Mouse (Mus musculus): ENCODE results near the gene Ormdl2. TPM values are rescaled to one million over a fixed set of nuclear protein-coding genes. Genes with fewer than 3 reads are reported as not detected.

The Ormdl2 gene
- polyA plus RNA-seq, 1 experiment from 2014 or later: 23.5 TPM

- peak overlapping the region; percentile 67 for H3K4me2 ChIP-seq
- no peak for ATAC-seq (ENCODE audit: low FRiP score)
- peaks cover 11% of the 10 kb centered on the region; the same call in 1 of the 2 replicates for H3K36me3 ChIP-seq
- 20% methylated on average over 6 of the region's 6 CpGs for WGBS
- H3K9me3 ChIP-seq (replicated peaks): no peaks in the 10 kb centered on the region
- H3K4me3 ChIP-seq (replicated peaks): peak overlapping the region; percentile 86
- H3K27me3 ChIP-seq (replicated peaks): no peaks in the 10 kb centered on the region
- peak overlapping the region; percentile 91 for H3K9ac ChIP-seq (replicated peaks)
- peaks cover 47% of the 10 kb centered on the region for H3K4me1 ChIP-seq
- H3K27ac ChIP-seq (replicated peaks): peak overlapping the region; percentile 98
These were observed 18.1 kb downstream of the Ormdl2 start for GRCm38 (mm10) chr10:128803361-128803760.

GRCm38 (mm10) chr10:128802956-128803355 is 18.5 kb downstream of the Ormdl2 start:
- Histone ChIP-seq H3K9me3 (replicated peaks) (no peaks in the 10 kb centered on the region), H3K4me1 (peaks cover 43% of the 10 kb centered on the region), H3K27me3 (replicated peaks) (no peaks in the 10 kb centered on the region), H3K27ac (replicated peaks) (peak overlapping the region; percentile 98; the same call in 1 of the 2 replicates), H3K36me3 (peaks cover 15% of the 10 kb centered on the region; the same call in 1 of the 2 replicates), H3K9ac (replicated peaks) (peak overlapping the region; percentile 91), H3K4me2 (peak overlapping the region; percentile 67), H3K4me3 (replicated peaks) (peak overlapping the region; percentile 86)
- no peak for ATAC-seq (ENCODE audit: low FRiP score)
- 66% methylated on average over 4 of the region's 4 CpGs for WGBS

- ATAC-seq (ENCODE audit: low FRiP score): no peak
- H3K27ac ChIP-seq (replicated peaks): no peak overlapping the region
- peak overlapping the region; percentile 38; the same call in 1 of the 2 replicates for H3K9ac ChIP-seq (replicated peaks)
- peaks cover 15% of the 10 kb centered on the region; the same call in 1 of the 2 replicates for H3K36me3 ChIP-seq
- H3K4me1 ChIP-seq: peaks cover 34% of the 10 kb centered on the region
- no peaks in the 10 kb centered on the region for H3K9me3 ChIP-seq (replicated peaks)
- H3K4me3 ChIP-seq (replicated peaks): no peak overlapping the region
- no peak overlapping the region; the same call in 1 of the 2 replicates for H3K4me2 ChIP-seq
- no peaks in the 10 kb centered on the region for H3K27me3 ChIP-seq (replicated peaks)
- 89% methylated on average over 16 of the region's 16 CpGs for WGBS
These were observed 19.4 kb downstream of the Ormdl2 start for GRCm38 (mm10) chr10:128801981-128802495.

GRCm38 (mm10) chr10:128798676-128799075 is 22.8 kb downstream of the Ormdl2 start:
- ATAC-seq (ENCODE audit: low FRiP score): no peak
- no peak overlapping the region for H3K27ac ChIP-seq (replicated peaks)
- H3K36me3 ChIP-seq: peaks cover 15% of the 10 kb centered on the region; the same call in 1 of the 2 replicates
- H3K4me3 ChIP-seq (replicated peaks): no peak overlapping the region
- H3K9me3 ChIP-seq (replicated peaks): no peaks in the 10 kb centered on the region
- H3K4me2 ChIP-seq: no peak overlapping the region
- peaks cover 19% of the 10 kb centered on the region for H3K4me1 ChIP-seq
- 95% methylated on average over 8 of the region's 8 CpGs for WGBS
- H3K9ac ChIP-seq (replicated peaks): no peak overlapping the region
- no peaks in the 10 kb centered on the region for H3K27me3 ChIP-seq (replicated peaks)

GRCm38 (mm10) chr10:128795581-128795980 is 25.9 kb downstream of the Ormdl2 start:
- H3K36me3 ChIP-seq: peaks cover 8% of the 10 kb centered on the region; the same call in 1 of the 2 replicates
- ATAC-seq (ENCODE audit: low FRiP score): no peak
- WGBS: 89% methylated on average over 3 of the region's 3 CpGs
- no peak overlapping the region for H3K4me3 ChIP-seq (replicated peaks)
- no peaks in the 10 kb centered on the region for H3K4me1 ChIP-seq
- H3K27ac ChIP-seq (replicated peaks): no peak overlapping the region
- no peaks in the 10 kb centered on the region for H3K9me3 ChIP-seq (replicated peaks)
- no peak overlapping the region for H3K4me2 ChIP-seq
- H3K9ac ChIP-seq (replicated peaks): no peak overlapping the region
- H3K27me3 ChIP-seq (replicated peaks): no peaks in the 10 kb centered on the region

GRCm38 (mm10) chr10:128794391-128794790 is 27.1 kb downstream of the Ormdl2 start:
- Histone ChIP-seq H3K4me3 (replicated peaks) (no peak overlapping the region), H3K36me3 (0 out of 2 replicates have a peak, but pooled peaks cover 4% of the 10 kb centered on the region), H3K9ac (replicated peaks) (no peak overlapping the region), H3K4me1 (no peaks in the 10 kb centered on the region), H3K9me3 (replicated peaks) (no peaks in the 10 kb centered on the region), H3K27ac (replicated peaks) (no peak overlapping the region), H3K27me3 (replicated peaks) (no peaks in the 10 kb centered on the region), H3K4me2 (no peak overlapping the region)
- ATAC-seq (ENCODE audit: low FRiP score): no peak
- 93% methylated on average over 5 of the region's 5 CpGs for WGBS

- Histone ChIP-seq H3K4me2 (no peak overlapping the region), H3K9ac (replicated peaks) (no peak overlapping the region), H3K9me3 (replicated peaks) (no peaks in the 10 kb centered on the region), H3K4me3 (replicated peaks) (no peak overlapping the region), H3K4me1 (no peaks in the 10 kb centered on the region), H3K27ac (replicated peaks) (no peak overlapping the region), H3K36me3 (0 out of 2 replicates have a peak, but pooled peaks cover 3% of the 10 kb centered on the region), H3K27me3 (replicated peaks) (no peaks in the 10 kb centered on the region)
- 91% methylated on average over 1 of the region's 1 CpGs for WGBS
- no peak for ATAC-seq (ENCODE audit: low FRiP score)
These were observed 28.2 kb downstream of the Ormdl2 start for GRCm38 (mm10) chr10:128793258-128793657.

- Histone ChIP-seq H3K27me3 (replicated peaks) (no peaks in the 10 kb centered on the region), H3K9ac (replicated peaks) (no peak overlapping the region), H3K4me1 (no peaks in the 10 kb centered on the region), H3K36me3 (no peaks in the 10 kb centered on the region), H3K9me3 (replicated peaks) (no peaks in the 10 kb centered on the region), H3K4me2 (no peak overlapping the region), H3K27ac (replicated peaks) (no peak overlapping the region), H3K4me3 (replicated peaks) (no peak overlapping the region)
- no peak for ATAC-seq (ENCODE audit: low FRiP score)
These were observed 29.4 kb downstream of the Ormdl2 start for GRCm38 (mm10) chr10:128792041-128792440.

GRCm38 (mm10) chr10:128790398-128791124 is 30.9 kb downstream of the Ormdl2 start, which contains the start of gene Mmp19:
Mmp19 (plus strand) TSS chr10:128790910.
- 76% methylated on average over 7 of the region's 7 CpGs for WGBS
- Histone ChIP-seq H3K4me1 (no peaks in the 10 kb centered on the region), H3K36me3 (no peaks in the 10 kb centered on the region), H3K27me3 (replicated peaks) (no peaks in the 10 kb centered on the region), H3K9me3 (replicated peaks) (no peaks in the 10 kb centered on the region), H3K4me3 (replicated peaks) (no peak within 1 kb of the TSS), H3K4me2 (no peak within 1 kb of the TSS), H3K27ac (replicated peaks) (no peak within 1 kb of the TSS), H3K9ac (replicated peaks) (no peak within 1 kb of the TSS)
- no peak for ATAC-seq (ENCODE audit: low FRiP score)

GRCm38 (mm10) chr10:128780200-128780599 is 41.2 kb downstream of the Ormdl2 start:
- no peak overlapping the region for H3K4me3 ChIP-seq (replicated peaks)
- H3K27ac ChIP-seq (replicated peaks): no peak overlapping the region
- no peak for ATAC-seq (ENCODE audit: low FRiP score)
- no peaks in the 10 kb centered on the region for H3K27me3 ChIP-seq (replicated peaks)
- H3K9ac ChIP-seq (replicated peaks): no peak overlapping the region
- H3K4me1 ChIP-seq: no peaks in the 10 kb centered on the region
- no peaks in the 10 kb centered on the region for H3K36me3 ChIP-seq
- H3K9me3 ChIP-seq (replicated peaks): no peaks in the 10 kb centered on the region; the same call in 1 of the 2 replicates
- no peak overlapping the region for H3K4me2 ChIP-seq
- WGBS: 96% methylated on average over 1 of the region's 1 CpGs

- no peaks in the 10 kb centered on the region for H3K36me3 ChIP-seq
- no peaks in the 10 kb centered on the region for H3K27me3 ChIP-seq (replicated peaks)
- no peaks in the 10 kb centered on the region; the same call in 1 of the 2 replicates for H3K9me3 ChIP-seq (replicated peaks)
- H3K4me1 ChIP-seq: no peaks in the 10 kb centered on the region
- WGBS: 48% methylated on average over 8 of the region's 8 CpGs
- H3K27ac ChIP-seq (replicated peaks): 0 out of 2 replicates have a peak overlapping the region, but pooled peaks have one; percentile 2
- no peak overlapping the region for H3K9ac ChIP-seq (replicated peaks)
- no peak overlapping the region for H3K4me2 ChIP-seq
- no peak for ATAC-seq (ENCODE audit: low FRiP score)
- H3K4me3 ChIP-seq (replicated peaks): no peak overlapping the region
These were observed 42.2 kb downstream of the Ormdl2 start for GRCm38 (mm10) chr10:128779011-128779795.
